Mouse (Mus musculus): ENCODE results near the gene 2900026A02Rik. TPM values are rescaled to one million over a fixed set of nuclear protein-coding genes. Genes with fewer than 3 reads are reported as not detected.

2900026A02Rik gene
- polyA plus RNA-seq, 1 experiment: 16.6 TPM

- Histone ChIP-seq H3K4me3 (no peak overlapping the region), H3K27me3 (ENCODE audit: control insufficient read depth, insufficient read depth, insufficient read length) (no peaks in the 10 kb centered on the region), H3ac (ENCODE audit: control insufficient read depth, insufficient read length) (no peak overlapping the region)
Measured at GRCm38 (mm10) chr5:113126476-113126875, 94.6 kb downstream of the 2900026A02Rik start.

GRCm38 (mm10) chr5:113123693-113124092, 97.3 kb downstream of the 2900026A02Rik start:
- no peaks in the 10 kb centered on the region for H3K36me3 ChIP-seq (ENCODE audit: control insufficient read depth, insufficient read depth)
- no peak overlapping the region for H3K4me2 ChIP-seq (ENCODE audit: low read depth)
- H3K79me2 ChIP-seq (ENCODE audit: control insufficient read depth, insufficient read depth): no peaks in the 10 kb centered on the region
- H3K27me3 ChIP-seq (ENCODE audit: control insufficient read depth, insufficient read depth, insufficient read length): no peaks in the 10 kb centered on the region
- no peak for TF ChIP-seq MAX (IDR thresholded peaks at IDR 0.05; ENCODE audit: low read depth)
- TF ChIP-seq E2F4 (IDR thresholded peaks at IDR 0.05; ENCODE audit: insufficient read depth): no peak
- TF ChIP-seq POLR2A (IDR thresholded peaks at IDR 0.05; ENCODE audit: insufficient read length, low read depth): no peak
- no peak for TF ChIP-seq TCF3 (IDR thresholded peaks at IDR 0.05; ENCODE audit: insufficient read length, low read depth)
- no peak for TF ChIP-seq POLR2AphosphoS2 (IDR thresholded peaks at IDR 0.05; ENCODE audit: insufficient read length, low read depth)
- TF ChIP-seq MYOG (IDR thresholded peaks at IDR 0.05; ENCODE audit: control insufficient read depth in 1 of 3, insufficient read depth in 1 of 3, insufficient read length in 2 of 3, low read depth in 2 of 3): no peak
- TF ChIP-seq MYOD1 (IDR thresholded peaks at IDR 0.05; ENCODE audit: control insufficient read depth in 1 of 3, insufficient read length in 2 of 3, low read depth in 2 of 3): no peak
- no peak for TF ChIP-seq CEBPB (IDR thresholded peaks at IDR 0.05; ENCODE audit: insufficient read depth, poor library complexity, severe bottlenecking)
- TF ChIP-seq TCF12 (IDR thresholded peaks at IDR 0.05; ENCODE audit: insufficient read depth, poor library complexity, severe bottlenecking): no peak
- no peak for TF ChIP-seq SRF (IDR thresholded peaks at IDR 0.05; ENCODE audit: control insufficient read depth, insufficient read length, low read depth)
- TF ChIP-seq USF1 (IDR thresholded peaks at IDR 0.05; ENCODE audit: low read depth): no peak
- no peak for TF ChIP-seq REST (IDR thresholded peaks at IDR 0.05; ENCODE audit: insufficient read depth, insufficient read length)
- H3ac ChIP-seq (ENCODE audit: control insufficient read depth, insufficient read length): no peak overlapping the region
- no peak overlapping the region for H3K4me3 ChIP-seq

More at GRCm38 (mm10) chr5:113126476-113126875, 94.6 kb downstream of the 2900026A02Rik start:
- no peak for TF ChIP-seq CEBPB (IDR thresholded peaks at IDR 0.05; ENCODE audit: insufficient read depth, poor library complexity, severe bottlenecking)
- TF ChIP-seq TCF3 (IDR thresholded peaks at IDR 0.05; ENCODE audit: insufficient read length, low read depth): no peak
- TF ChIP-seq SRF (IDR thresholded peaks at IDR 0.05; ENCODE audit: control insufficient read depth, insufficient read length, low read depth): no peak
- no peak for TF ChIP-seq POLR2AphosphoS2 (IDR thresholded peaks at IDR 0.05; ENCODE audit: insufficient read length, low read depth)
- no peak for TF ChIP-seq MYOD1 (IDR thresholded peaks at IDR 0.05; ENCODE audit: control insufficient read depth in 1 of 3, insufficient read length in 2 of 3, low read depth in 2 of 3)
- no peaks in the 10 kb centered on the region for H3K79me2 ChIP-seq (ENCODE audit: control insufficient read depth, insufficient read depth)
- no peaks in the 10 kb centered on the region for H3K36me3 ChIP-seq (ENCODE audit: control insufficient read depth, insufficient read depth)
- no peak overlapping the region for H3K4me2 ChIP-seq (ENCODE audit: low read depth)

DNA sequence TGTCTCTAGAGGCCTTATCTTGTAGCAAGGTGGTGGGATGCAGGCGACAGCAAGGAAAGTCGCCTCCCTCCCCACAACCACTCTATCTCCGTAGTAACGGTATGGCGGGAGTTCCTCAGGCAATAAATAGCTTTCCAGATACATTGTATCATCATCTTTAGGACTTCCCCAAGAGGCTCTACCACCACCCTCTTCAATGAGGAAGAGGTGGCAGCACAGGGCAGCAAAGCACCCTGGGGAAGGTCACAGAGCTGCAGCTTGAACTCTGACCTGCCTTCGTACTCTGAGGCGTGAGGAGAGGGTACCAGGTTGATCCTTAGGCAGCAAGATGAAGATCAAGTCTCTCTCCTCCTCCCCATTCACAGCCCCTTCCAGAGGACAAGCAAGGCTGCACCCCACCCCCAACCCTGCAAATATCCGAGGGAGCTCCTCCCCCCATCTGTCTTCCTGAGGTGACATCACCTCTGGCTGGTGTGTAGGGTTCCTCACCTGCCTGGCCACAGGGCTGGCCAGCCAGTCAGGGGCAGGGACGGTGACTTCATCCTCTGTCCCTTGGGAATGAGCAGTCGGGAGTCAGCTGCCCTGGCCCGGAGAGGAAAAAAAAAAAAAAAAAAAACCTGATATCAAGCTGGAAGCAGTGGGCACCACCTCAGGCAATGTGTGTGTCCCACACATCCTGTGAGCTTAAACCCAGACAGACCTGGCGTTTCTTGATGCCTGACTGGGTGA, 98.5 kb downstream of the 2900026A02Rik start:
- no peaks in the 10 kb centered on the region for H3K36me3 ChIP-seq (ENCODE audit: control insufficient read depth, insufficient read depth)
- TF ChIP-seq REST (IDR thresholded peaks at IDR 0.05; ENCODE audit: insufficient read depth, insufficient read length): no peak
- no peak for TF ChIP-seq SRF (IDR thresholded peaks at IDR 0.05; ENCODE audit: control insufficient read depth, insufficient read length, low read depth)
- peak in 1 of 3 experiments; percentile 55 for TF ChIP-seq MYOD1 (IDR thresholded peaks at IDR 0.05; ENCODE audit: control insufficient read depth in 1 of 3, insufficient read length in 2 of 3, low read depth in 2 of 3)
- H3ac ChIP-seq (ENCODE audit: control insufficient read depth, insufficient read length): no peak overlapping the region
- no peak overlapping the region for H3K4me2 ChIP-seq (ENCODE audit: low read depth)
- H3K4me3 ChIP-seq: no peak overlapping the region
- H3K79me2 ChIP-seq (ENCODE audit: control insufficient read depth, insufficient read depth): no peaks in the 10 kb centered on the region
- H3K27me3 ChIP-seq (ENCODE audit: control insufficient read depth, insufficient read depth, insufficient read length): no peaks in the 10 kb centered on the region

DNA sequence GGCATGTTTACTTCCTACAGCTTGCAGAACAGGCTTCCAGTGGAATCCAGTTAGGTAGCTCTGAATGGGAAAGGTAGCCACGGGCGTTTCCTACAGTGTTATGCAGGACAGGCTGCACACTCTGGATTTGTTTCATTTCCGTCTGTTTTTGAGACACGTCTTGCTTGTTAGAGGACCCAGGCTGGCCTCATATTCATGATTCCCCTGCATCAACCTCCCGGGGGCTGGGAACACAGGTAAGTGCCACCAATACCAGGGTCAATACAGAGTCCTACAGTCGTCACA, 99.5 kb downstream of the 2900026A02Rik start:
- H3K27me3 ChIP-seq (ENCODE audit: control insufficient read depth, insufficient read depth, insufficient read length): no peaks in the 10 kb centered on the region
- H3K4me3 ChIP-seq: no peak overlapping the region
- no peak overlapping the region for H3ac ChIP-seq (ENCODE audit: control insufficient read depth, insufficient read length)
- TF ChIP-seq E2F4 (IDR thresholded peaks at IDR 0.05; ENCODE audit: insufficient read depth) (no peak), TCF12 (IDR thresholded peaks at IDR 0.05; ENCODE audit: insufficient read depth, poor library complexity, severe bottlenecking) (no peak), CEBPB (IDR thresholded peaks at IDR 0.05; ENCODE audit: insufficient read depth, poor library complexity, severe bottlenecking) (no peak), POLR2AphosphoS2 (IDR thresholded peaks at IDR 0.05; ENCODE audit: insufficient read length, low read depth) (no peak), POLR2A (IDR thresholded peaks at IDR 0.05; ENCODE audit: insufficient read length, low read depth) (no peak), REST (IDR thresholded peaks at IDR 0.05; ENCODE audit: insufficient read depth, insufficient read length) (no peak), MYOG (IDR thresholded peaks at IDR 0.05; ENCODE audit: control insufficient read depth in 1 of 3, insufficient read depth in 1 of 3, insufficient read length in 2 of 3, low read depth in 2 of 3) (no peak), MYOD1 (IDR thresholded peaks at IDR 0.05; ENCODE audit: control insufficient read depth in 1 of 3, insufficient read length in 2 of 3, low read depth in 2 of 3) (no peak), TCF3 (IDR thresholded peaks at IDR 0.05; ENCODE audit: insufficient read length, low read depth) (no peak)
- H3K36me3 ChIP-seq (ENCODE audit: control insufficient read depth, insufficient read depth): no peaks in the 10 kb centered on the region
- no peak overlapping the region for H3K4me2 ChIP-seq (ENCODE audit: low read depth)
- H3K79me2 ChIP-seq (ENCODE audit: control insufficient read depth, insufficient read depth): no peaks in the 10 kb centered on the region

GRCm38 (mm10) chr5:113120741-113121590, 100.1 kb downstream of the 2900026A02Rik start:
- H3K4me2 ChIP-seq (ENCODE audit: low read depth): no peak overlapping the region

More at GRCm38 (mm10) chr5:113120741-113121590, 100.1 kb downstream of the 2900026A02Rik start:
- Histone ChIP-seq H3ac (ENCODE audit: control insufficient read depth, insufficient read length) (no peak overlapping the region), H3K4me3 (no peak overlapping the region), H3K27me3 (ENCODE audit: control insufficient read depth, insufficient read depth, insufficient read length) (no peaks in the 10 kb centered on the region), H3K36me3 (ENCODE audit: control insufficient read depth, insufficient read depth) (no peaks in the 10 kb centered on the region), H3K79me2 (ENCODE audit: control insufficient read depth, insufficient read depth) (no peaks in the 10 kb centered on the region)
- TF ChIP-seq USF1 (IDR thresholded peaks at IDR 0.05; ENCODE audit: low read depth): no peak
- no peak for TF ChIP-seq MYOG (IDR thresholded peaks at IDR 0.05; ENCODE audit: control insufficient read depth in 1 of 3, insufficient read depth in 1 of 3, insufficient read length in 2 of 3, low read depth in 2 of 3)
- TF ChIP-seq POLR2A (IDR thresholded peaks at IDR 0.05; ENCODE audit: insufficient read length, low read depth): no peak
- no peak for TF ChIP-seq SRF (IDR thresholded peaks at IDR 0.05; ENCODE audit: control insufficient read depth, insufficient read length, low read depth)
- no peak for TF ChIP-seq REST (IDR thresholded peaks at IDR 0.05; ENCODE audit: insufficient read depth, insufficient read length)
- no peak for TF ChIP-seq E2F4 (IDR thresholded peaks at IDR 0.05; ENCODE audit: insufficient read depth)
- TF ChIP-seq TCF3 (IDR thresholded peaks at IDR 0.05; ENCODE audit: insufficient read length, low read depth): no peak
- TF ChIP-seq CEBPB (IDR thresholded peaks at IDR 0.05; ENCODE audit: insufficient read depth, poor library complexity, severe bottlenecking): no peak
- TF ChIP-seq POLR2AphosphoS2 (IDR thresholded peaks at IDR 0.05; ENCODE audit: insufficient read length, low read depth): no peak
- TF ChIP-seq MYOD1 (IDR thresholded peaks at IDR 0.05; ENCODE audit: control insufficient read depth in 1 of 3, insufficient read length in 2 of 3, low read depth in 2 of 3): no peak
- TF ChIP-seq MAX (IDR thresholded peaks at IDR 0.05; ENCODE audit: low read depth): no peak

All from myocyte (in vitro differentiated cells).